Mouse (Mus musculus): ENCODE data around the gene Hfe.

DNA sequence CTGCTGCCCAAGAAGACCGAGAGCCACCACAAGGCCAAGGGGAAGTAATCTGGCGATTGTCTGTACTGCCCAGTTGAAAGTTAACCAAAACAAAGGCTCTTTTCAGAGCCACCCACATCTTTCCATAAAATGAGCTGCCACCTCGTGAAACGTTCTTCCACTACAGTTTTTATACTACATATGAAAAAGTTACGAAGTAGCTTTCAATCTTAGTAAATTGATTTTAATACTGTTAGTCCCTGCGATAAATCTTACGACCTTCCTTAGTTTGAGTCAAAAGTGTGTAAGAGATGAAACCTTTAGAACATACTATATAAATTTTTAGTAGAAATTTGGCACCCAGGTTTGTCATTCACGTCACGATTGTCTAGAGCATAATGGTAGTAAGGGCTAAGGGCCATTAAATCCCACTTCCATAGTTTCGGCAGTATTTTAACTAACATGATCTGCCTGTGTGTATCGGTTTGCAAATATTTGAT is 40.9 kb upstream of the Hfe start:
- TF ChIP-seq CTCF (IDR thresholded peaks at IDR 0.05; ENCODE audit: low read depth) (no peak), EP300 (IDR thresholded peaks at IDR 0.05; ENCODE audit: low read depth) (no peak; the same call in 1 of the 2 replicates)

All from liver, embryonic 14.5 days (tissue).